Mouse (Mus musculus) MEL-GATA-1-ER (cell line): ENCODE data around the gene Slc39a13.
A peak's percentile ranks its signal among the peaks of the same experiment; 100 is the strongest.

ENCODE experiments used
- DNase-seq: peaks from one replicate; pipeline ENCODE4 v3.0.0-alpha.2; 2012; ENCODE audit warnings: low read depth; ENCODE audit errors: extremely low read depth

Gene Slc39a13

GRCm38 (mm10) chr2:91090208-91090607 is 20.0 kb upstream of the Slc39a13 start:
- DNase-seq: no peak

- DNase-seq: no peak
Observed at GRCm38 (mm10) chr2:91088987-91089386, 18.8 kb upstream of the Slc39a13 start.

- no peak for DNase-seq
Observed at GRCm38 (mm10) chr2:91087453-91087852, 17.2 kb upstream of the Slc39a13 start.

- peak; percentile 63 for DNase-seq
Observed at GRCm38 (mm10) chr2:91086392-91087237, 16.4 kb upstream of the Slc39a13 start.

GRCm38 (mm10) chr2:91085494-91086391 is 15.5 kb upstream of the Slc39a13 start:
- no peak for DNase-seq

GRCm38 (mm10) chr2:91084179-91084820 is 14.1 kb upstream of the Slc39a13 start:
- no peak for DNase-seq

- DNase-seq: no peak
Observed at GRCm38 (mm10) chr2:91083366-91083940, 13.2 kb upstream of the Slc39a13 start.

GRCm38 (mm10) chr2:91082844-91083243 is 12.6 kb upstream of the Slc39a13 start:
- no peak for DNase-seq

- no peak for DNase-seq
Observed at GRCm38 (mm10) chr2:91081775-91082695, 11.8 kb upstream of the Slc39a13 start, which contains the start of gene Spi1. Gene Spi1 (plus strand): TSS chr2:91082390.

- no peak for DNase-seq
Observed at GRCm38 (mm10) chr2:91080784-91081513, 10.7 kb upstream of the Slc39a13 start.

- DNase-seq: no peak
Observed at GRCm38 (mm10) chr2:91079026-91079384, 8.8 kb upstream of the Slc39a13 start.

GRCm38 (mm10) chr2:91078314-91079025 is 8.3 kb upstream of the Slc39a13 start:
- DNase-seq: no peak

- DNase-seq: no peak
Observed at GRCm38 (mm10) chr2:91077957-91078313, 7.7 kb upstream of the Slc39a13 start.

GRCm38 (mm10) chr2:91072092-91072491 is 1.9 kb upstream of the Slc39a13 start:
- no peak for DNase-seq

GRCm38 (mm10) chr2:91071059-91071458 is 842 bp upstream of the Slc39a13 start:
- DNase-seq: no peak

GRCm38 (mm10) chr2:91069306-91070000 is 764 bp downstream of the Slc39a13 start:
- DNase-seq: no peak

- no peak for DNase-seq
Observed at GRCm38 (mm10) chr2:91068872-91069165, 1.4 kb downstream of the Slc39a13 start.

GRCm38 (mm10) chr2:91068162-91068871 is 1.9 kb downstream of the Slc39a13 start:
- DNase-seq: no peak
